Mouse (Mus musculus): ENCODE results near the gene Wdr43.

Wdr43 gene

DNA sequence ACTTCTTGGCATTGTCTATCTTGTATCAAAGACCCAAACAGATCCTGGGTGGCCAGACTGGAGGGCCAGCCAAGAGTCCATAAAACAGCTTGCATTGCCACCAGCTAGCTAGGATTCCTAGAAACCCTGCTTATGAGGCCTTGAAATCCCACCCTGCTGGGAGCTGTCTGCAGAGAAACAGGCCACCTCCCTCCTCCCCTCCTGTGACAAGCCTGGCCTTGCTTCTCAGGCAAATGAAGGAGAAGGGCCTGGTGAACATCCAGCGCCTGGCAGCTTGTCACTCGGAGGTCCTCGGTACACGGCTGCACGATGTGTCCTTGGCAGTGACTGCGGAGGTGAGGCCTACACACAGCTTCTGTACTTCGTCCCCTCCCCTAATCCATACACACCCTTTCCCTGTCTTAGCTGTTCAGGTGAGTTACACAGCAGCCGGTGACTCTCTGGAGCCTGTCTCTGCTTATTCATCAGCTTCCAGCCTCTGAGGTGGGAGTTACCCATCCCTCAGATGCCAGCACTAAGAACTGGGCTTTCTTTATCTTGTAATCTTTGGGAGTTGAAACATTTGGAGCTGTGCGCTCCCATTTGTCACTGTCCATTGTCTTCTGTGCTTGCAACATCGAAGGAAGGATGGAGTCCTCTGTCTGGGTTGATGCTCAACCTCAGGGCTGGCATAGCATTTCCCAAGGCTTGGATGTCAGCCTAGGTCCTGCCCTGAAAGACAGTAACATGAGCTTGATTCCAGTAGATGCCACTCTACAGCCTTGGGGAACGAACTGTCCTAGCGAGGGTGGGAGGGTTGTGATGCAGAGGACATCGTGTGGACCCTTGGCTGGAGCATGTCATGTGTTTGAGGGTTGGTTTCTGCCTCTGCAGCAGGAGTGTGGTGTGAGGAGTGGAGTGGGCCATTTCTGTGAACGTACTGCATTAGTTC lies 90.1 kb downstream of the Wdr43 start:
- DNase-seq (ENCODE audit: low read depth), result no peak

- DNase-seq (ENCODE audit: low read depth), result no peak
Observed at GRCm38 (mm10) chr17:71707715-71708114, 92.0 kb downstream of the Wdr43 start.
